Mouse (Mus musculus): ENCODE data around the gene Hist2h2aa2.
"Not testable (repeated sequence)": the region's sequence is repeated elsewhere in the genome, so short reads cannot be mapped to it uniquely, and the experiment has no call there.

The Hist2h2aa2 gene

GRCm38 (mm10) chr3:96261623-96262022 lies 21.5 kb upstream of the Hist2h2aa2 start:
- no peak for DNase-seq (ENCODE audit: low spot score in 2 of 2)

- DNase-seq (ENCODE audit: low spot score in 2 of 2): no peak
These were observed 20.1 kb upstream of the Hist2h2aa2 start for GRCm38 (mm10) chr3:96260220-96260619.

DNA sequence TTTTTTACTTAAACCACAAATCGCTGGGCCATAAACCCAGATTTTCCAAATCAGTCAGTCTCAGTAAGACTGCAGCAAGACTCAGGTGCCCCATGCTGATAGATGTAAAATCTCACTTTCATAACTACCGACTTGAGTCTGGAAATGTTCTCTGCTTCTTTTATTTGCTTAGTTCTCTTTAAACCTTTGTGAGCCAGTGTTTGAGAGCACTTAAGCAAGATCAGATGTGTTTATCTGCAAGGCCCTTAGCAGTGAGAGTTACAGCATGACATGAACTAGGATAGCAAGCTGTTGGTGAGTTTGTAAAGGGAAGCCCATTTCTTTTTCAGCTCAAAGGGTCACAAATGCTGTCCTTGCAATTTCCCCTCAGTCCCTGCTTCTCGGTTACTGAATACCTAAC lies 17.1 kb upstream of the Hist2h2aa2 start:
- no peak for DNase-seq (ENCODE audit: low spot score in 2 of 2)

DNA sequence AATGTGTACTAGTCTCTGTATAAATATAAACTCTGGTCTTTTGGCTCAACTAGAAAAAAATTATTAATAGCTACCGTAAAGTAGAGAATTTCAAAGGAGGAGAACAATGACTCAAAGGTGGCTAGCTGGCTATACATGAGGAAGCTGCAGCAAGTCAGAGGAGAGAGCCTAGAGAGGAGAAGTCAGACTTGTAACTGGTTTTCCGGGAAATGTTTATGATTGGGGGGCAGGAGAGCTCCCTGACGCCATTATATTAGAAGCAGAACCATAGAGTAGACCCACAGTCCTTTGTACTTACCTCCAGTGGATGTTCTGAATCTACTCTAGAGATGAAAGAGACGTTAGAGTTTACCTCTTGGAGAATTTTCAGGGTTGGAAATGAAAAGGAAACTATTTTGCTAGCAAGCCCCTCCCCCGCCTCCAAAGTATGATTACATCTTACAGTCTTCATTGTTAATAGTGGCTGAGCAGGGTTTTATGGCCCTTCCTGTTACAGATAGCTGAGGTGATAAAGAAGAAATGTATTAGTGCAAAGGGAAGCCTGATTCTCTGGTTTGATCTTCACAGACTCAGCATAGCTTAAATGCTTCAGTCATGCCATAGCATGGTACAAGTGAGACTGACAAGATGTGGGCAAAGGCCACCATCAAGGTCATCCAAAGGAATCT lies 16.0 kb upstream of the Hist2h2aa2 start:
- no peak for DNase-seq (ENCODE audit: low spot score in 2 of 2)

DNA sequence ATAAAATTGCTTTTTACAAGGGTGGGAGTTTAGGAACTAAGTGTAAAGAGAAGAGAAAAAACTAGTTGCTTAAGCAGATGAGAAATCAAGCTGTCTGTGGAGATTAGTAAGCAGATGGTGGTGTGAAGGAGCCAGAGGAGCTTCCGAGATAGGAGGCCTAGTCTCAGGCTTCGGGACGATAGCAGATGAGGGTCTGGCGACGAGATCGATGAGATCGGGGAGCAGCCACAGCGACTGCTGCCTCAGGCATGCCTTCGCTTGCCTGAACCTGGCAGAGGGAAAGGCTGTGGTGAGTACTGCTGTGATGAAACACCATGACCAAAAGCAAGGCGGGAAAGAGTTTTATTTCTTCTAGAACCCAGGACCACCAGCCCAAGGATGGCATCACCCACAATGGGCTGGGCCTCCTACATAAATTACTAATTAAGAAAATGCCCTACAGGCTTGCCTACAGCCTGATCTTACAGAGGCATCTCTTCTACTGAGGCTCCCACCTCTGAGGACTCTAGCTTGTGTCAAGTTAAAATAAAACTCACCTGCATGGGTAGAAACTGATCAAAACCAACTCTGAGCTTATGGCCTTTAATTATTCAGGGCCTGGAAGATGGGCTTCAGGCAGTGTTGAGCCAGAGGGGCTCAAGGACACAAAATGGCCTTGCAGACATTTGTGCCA lies 14.7 kb upstream of the Hist2h2aa2 start:
- DNase-seq (ENCODE audit: low spot score in 2 of 2): no peak

DNA sequence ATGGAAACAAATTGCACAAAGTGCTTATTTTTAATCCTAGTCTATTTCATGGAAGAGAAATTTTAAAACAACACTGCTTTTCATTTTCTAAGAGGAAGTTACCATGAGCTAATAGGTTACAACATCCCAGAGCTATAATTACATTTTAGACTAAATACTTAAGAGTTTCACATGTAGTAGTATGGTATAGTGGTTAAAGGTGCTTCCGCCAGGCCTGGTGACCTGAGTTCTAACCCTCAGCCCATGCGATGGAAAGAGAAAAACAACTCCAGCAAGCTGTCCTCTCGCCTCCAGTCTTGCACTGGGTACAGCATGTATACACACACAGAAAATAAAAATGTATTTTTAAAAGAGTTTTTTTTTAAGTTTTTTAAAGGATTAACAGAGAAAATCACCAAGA lies 11.7 kb upstream of the Hist2h2aa2 start:
- no peak for DNase-seq (ENCODE audit: low spot score in 2 of 2)

DNA sequence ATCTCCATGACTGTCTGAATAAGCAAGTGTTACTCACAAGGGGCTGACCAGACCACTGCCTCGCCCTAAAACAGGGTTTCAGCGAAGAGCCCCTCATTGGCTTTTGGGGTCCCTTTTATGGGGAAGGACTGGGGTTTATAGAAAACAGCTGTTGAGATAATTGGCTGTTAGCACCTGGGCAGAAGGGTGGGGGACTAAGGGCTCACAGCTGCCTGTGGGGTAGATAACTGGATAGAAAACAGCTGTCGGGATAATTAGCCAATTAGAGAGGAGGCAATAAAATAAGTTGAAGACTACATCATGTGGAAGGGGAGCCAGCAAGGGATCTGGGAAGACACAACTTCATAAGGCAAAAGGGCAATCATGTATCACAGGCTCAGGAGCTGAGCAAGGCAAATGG lies 10.8 kb upstream of the Hist2h2aa2 start:
- no peak for DNase-seq (ENCODE audit: low spot score in 2 of 2)

- DNase-seq (ENCODE audit: low spot score in 2 of 2): peak in 1 of 2 experiments; percentile 20
These were observed 8.9 kb upstream of the Hist2h2aa2 start for GRCm38 (mm10) chr3:96249034-96249345.

GRCm38 (mm10) chr3:96248141-96249033 lies 8.3 kb upstream of the Hist2h2aa2 start:
- no peak for DNase-seq (ENCODE audit: low spot score in 2 of 2)

- DNase-seq (ENCODE audit: low spot score in 2 of 2): no peak
These were observed 7.5 kb upstream of the Hist2h2aa2 start for GRCm38 (mm10) chr3:96247356-96248140.

DNA sequence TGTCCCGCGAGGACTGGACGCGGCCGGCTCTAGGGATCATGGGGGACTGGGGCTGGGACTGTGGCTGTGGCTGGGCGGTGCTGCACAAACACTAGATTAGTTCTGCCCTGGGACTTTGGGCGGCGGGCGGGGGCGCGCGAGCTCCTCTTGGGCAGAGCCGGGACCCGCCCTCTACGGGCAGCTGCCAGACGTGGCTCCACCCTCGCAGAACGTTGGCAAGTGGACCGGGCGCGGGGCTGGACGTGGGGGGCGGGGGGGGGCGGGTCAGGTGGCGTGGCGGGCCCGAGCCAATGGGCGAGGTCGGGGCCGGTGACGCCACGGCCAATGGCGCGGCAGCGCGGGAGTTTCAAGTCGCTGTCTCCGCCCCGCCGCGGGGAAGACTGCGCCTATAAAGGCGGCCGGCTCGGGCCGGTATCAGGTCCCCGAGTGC lies 6.4 kb upstream of the Hist2h2aa2 start, which contains the start of gene Hist2h3c1:
Hist2h3c1 (plus strand) TSS at position 259 of the 430 bp plus-strand sequence.
- DNase-seq (ENCODE audit: low spot score in 2 of 2): not testable (repeated sequence)

GRCm38 (mm10) chr3:96246018-96246417 lies 5.9 kb upstream of the Hist2h2aa2 start:
- not testable (repeated sequence) for DNase-seq (ENCODE audit: low spot score in 2 of 2)

DNA sequence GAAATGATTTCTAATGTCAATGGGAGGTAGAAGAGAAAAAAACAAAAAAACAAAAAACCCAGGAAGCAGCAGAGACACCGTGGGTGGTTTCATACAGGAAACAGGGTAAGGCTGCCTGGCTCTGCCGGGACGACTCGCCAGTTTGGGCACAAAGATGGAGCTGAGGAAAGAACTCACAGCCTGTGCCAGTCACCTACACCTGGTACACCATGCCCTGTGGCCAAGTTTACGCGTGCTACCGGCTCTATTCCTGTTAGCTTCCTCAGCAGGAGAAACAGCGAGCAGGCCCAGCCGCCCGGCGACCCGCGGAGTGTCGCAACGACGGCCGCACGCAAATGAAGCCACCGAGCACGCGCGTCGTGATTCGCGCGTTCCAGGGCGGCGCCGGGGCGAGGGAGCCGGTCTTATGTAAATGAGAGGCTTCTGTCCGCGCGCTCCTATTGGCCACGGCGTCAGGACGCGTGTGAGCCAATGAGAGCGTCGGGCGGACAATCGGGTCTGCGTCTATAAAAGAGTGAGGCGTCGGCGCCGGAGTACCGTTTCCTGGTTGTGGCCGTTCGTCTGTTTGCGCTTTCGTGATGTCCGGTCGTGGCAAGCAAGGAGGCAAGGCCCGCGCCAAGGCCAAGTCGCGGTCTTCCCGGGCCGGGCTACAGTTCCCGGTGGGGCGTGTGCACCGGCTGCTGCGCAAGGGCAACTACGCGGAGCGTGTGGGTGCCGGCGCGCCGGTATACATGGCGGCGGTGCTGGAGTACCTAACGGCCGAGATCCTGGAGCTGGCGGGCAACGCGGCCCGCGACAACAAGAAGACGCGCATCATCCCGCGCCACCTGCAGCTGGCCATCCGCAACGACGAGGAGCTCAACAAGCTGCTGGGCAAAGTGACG lies 5.2 kb upstream of the Hist2h2aa2 start, which contains the start of gene Hist2h2aa1:
Hist2h2aa1 (plus strand) TSS at position 495 of the 884 bp plus-strand sequence.
- peak; percentile 78 to 82 for DNase-seq (ENCODE audit: low spot score in 2 of 2)

GRCm38 (mm10) chr3:96243921-96244572 lies 4.0 kb upstream of the Hist2h2aa2 start:
- no peak for DNase-seq (ENCODE audit: low spot score in 2 of 2)

- DNase-seq (ENCODE audit: low spot score in 2 of 2): no peak
These were observed 722 bp upstream of the Hist2h2aa2 start for GRCm38 (mm10) chr3:96240799-96241197.

DNA sequence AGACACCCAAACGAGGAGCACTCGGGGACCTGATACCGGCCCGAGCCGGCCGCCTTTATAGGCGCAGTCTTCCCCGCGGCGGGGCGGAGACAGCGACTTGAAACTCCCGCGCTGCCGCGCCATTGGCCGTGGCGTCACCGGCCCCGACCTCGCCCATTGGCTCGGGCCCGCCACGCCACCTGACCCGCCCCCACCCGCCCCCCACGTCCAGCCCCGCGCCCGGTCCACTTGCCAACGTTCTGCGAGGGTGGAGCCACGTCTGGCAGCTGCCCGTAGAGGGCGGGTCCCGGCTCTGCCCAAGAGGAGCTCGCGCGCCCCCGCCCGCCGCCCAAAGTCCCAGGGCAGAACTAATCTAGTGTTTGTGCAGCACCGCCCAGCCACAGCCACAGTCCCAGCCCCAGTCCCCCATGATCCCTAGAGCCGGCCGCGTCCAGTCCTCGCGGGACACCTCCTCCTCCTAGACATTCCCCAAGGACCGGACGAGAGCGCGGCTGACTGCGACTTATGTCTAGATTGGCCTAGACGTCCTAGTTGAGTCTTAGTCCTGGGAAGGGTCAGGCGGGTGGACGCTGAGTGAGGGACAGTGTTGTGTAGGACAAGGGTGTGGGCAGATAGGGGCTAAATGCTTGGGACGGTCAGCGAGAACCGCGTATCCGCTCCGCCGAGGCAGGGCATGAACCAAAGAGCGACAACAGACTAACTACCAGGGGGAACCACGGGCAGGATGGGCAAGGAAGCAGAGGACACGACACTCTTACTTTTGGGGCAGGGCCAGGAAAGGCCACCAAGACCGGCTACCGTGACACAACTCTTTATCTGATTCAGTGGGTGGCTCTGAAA lies 902 bp downstream of the Hist2h2aa2 start, which contains the start of gene Hist2h3c2:
Hist2h3c2 (minus strand) TSS at position 174 of the 840 bp plus-strand sequence.
- peak in 1 of 2 experiments; percentile 27 for DNase-seq (ENCODE audit: low spot score in 2 of 2)

GRCm38 (mm10) chr3:96237904-96238511 lies 2.1 kb downstream of the Hist2h2aa2 start:
- DNase-seq (ENCODE audit: low spot score in 2 of 2): no peak

DNA sequence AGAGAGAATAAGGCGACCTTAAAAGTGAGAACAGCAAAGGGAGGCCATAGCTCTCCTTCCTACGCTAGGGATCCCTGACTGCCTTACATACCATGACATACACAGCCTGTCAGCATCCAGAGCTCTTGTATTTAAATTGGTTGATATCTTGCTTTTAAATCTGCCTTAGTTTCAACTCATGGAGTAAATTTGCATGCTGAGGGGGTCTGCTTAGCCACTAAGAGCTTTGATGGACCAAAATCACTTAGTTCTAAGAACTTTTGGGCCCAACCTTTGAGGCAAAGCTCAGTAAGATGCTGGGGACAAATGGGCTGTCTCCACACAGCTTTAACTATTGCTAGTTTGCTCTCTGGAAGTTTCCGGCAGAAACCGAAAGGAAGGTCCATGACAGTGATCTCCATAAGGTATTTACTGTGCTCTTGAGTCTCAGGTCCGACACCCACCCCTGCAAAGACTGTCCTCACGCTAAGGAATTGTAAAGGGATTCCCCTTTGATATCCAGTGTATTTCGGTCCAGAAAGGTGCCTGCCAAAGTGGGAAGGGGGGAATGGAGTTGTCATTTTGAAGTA lies 2.7 kb downstream of the Hist2h2aa2 start:
- no peak for DNase-seq (ENCODE audit: low spot score in 2 of 2)
